Mouse (Mus musculus): Measurements from ENCODE around the gene Qrfp.

DNA sequence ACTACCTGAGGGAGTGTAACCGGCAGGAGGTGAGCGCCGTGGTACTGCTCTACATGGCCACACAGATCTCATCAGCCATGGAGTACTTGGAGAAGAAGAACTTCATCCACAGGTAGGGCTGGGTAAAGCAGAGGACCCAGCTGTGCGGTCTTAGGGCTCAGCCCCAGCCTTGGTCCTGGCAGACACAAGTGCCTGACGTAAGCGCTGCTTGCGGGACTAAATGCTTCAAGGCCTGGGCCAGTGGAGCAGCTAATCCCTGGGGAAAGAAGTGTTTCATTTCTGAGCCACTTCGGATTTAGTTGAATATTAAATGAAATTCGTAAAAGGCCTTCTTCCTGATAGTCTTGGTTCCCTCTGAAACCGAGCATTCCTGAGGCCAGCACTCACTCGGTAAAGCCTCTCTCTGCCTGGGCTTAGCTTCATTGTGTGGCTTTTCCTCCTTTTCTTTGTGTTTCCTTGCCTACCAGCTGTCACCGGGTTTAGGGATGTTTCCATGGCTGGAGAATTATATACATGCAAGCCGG lies 19.6 kb downstream of the Qrfp start:
- TF ChIP-seq GATA1 (IDR thresholded peaks at IDR 0.05; ENCODE audit: borderline replicate concordance, low read length) (no peak), FLI1 (IDR thresholded peaks at IDR 0.05; ENCODE audit: low read length) (no peak)
